Mouse (Mus musculus) stomach, embryonic 16.5 days (tissue): Measurements from ENCODE around the gene Tmem132d. TPM values are rescaled to one million over a fixed set of nuclear protein-coding genes. Genes with fewer than 3 reads are reported as not detected.
"Not testable (repeated sequence)": the region's sequence is repeated elsewhere in the genome, so short reads cannot be mapped to it uniquely, and the experiment has no call there.

Experiments
- ATAC-seq: fragments of 200-750 bp; cut with Nextera tagmentation; 2 replicates; pipeline ENCODE4 v1.8.0; 2017; ENCODE audit warnings: moderate number of reproducible peaks, moderate TSS enrichment; ENCODE audit not compliant: insufficient read depth, low FRiP score
- H3K27ac ChIP-seq: fragments of 300-500 bp; sonication (generic); 2 replicates; pipeline ENCODE4 v1.5.1; 2014; ENCODE audit warnings: low read length
- H3K27me3 ChIP-seq: fragments of 300-500 bp; sonication (generic); 2 replicates; pipeline ENCODE4 v1.6.1; 2014; ENCODE audit warnings: low read length, control low read depth, mixed read lengths; ENCODE audit not compliant: control insufficient read depth, insufficient read depth
- H3K36me3 ChIP-seq: fragments of 300-500 bp; sonication (generic); 2 replicates; pipeline ENCODE4 v1.6.1; 2014; ENCODE audit warnings: low read length; ENCODE audit not compliant: control insufficient read depth, insufficient read depth
- H3K4me1 ChIP-seq: fragments of 300-500 bp; sonication (generic); 2 replicates; pipeline ENCODE4 v1.6.1; 2014; ENCODE audit warnings: low read length, control low read depth, mixed read lengths; ENCODE audit not compliant: control insufficient read depth, insufficient read depth
- H3K4me2 ChIP-seq: fragments of 300-500 bp; sonication (generic); 2 replicates; pipeline ENCODE4 v1.6.1; 2014; ENCODE audit warnings: low read depth, low read length, mixed read lengths
- H3K4me3 ChIP-seq: fragments of 300-500 bp; sonication (generic); replicated peaks from 2 replicates; pipeline ENCODE4 v1.5.1; 2014; ENCODE audit warnings: mild to moderate bottlenecking, low read length
- H3K9ac ChIP-seq: fragments of 300-500 bp; sonication (generic); 2 replicates; pipeline ENCODE4 v1.6.1; 2014; ENCODE audit warnings: low read length
- H3K9me3 ChIP-seq: fragments of 300-500 bp; sonication (generic); replicated peaks from 2 replicates; pipeline ENCODE4 v1.6.1; 2016; ENCODE audit warnings: low read length, control low read depth; ENCODE audit not compliant: control insufficient read depth
- WGBS: fragments of 180-500 bp; shearing (Covaris S2); extraction: QIAGEN DNeasy Blood & Tissue Kit; methylation state at CpG from one replicate; pipeline ENCODE4 v1.1.7; 2014; 5-methylcytosine and 5-hydroxymethylcytosine counted together
- polyA plus RNA-seq: library from polyadenylated mRNA; unstranded; fragments of >200 nt; fragmentation: Nextera tagmentation; extraction: Ambion mirVana; gene quantifications from 2 replicates; pipeline ENCODE4 v1.2.1, GENCODE M21; 2015

The Tmem132d gene
- polyA plus RNA-seq, 1 experiment from 2014 or later = 0.06 TPM

DNA sequence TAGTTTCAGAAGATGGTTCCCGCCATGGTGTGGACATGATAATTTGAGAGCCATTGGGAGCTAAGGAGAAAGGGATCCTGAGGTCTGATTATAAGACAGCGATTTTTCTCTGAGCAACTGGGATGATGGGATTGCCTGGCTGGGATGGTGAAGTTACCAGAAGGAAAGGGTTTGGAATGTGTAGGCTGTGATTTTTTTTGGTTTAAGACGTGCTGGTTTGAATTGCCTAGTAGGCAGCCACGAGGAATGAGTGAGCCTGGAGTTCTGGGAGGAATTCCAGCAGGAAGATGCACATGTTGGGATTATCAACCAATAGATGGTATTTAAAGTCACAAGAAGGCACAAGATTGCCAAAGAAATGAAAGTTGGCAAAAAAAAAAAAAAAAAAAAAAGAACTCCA, 470.2 kb downstream of the Tmem132d start:
- Histone ChIP-seq H3K36me3 (no peaks in the 10 kb centered on the region), H3K4me2 (no peak overlapping the region), H3K9me3 (no peaks in the 10 kb centered on the region), H3K4me1 (no peaks in the 10 kb centered on the region), H3K27me3 (no peaks in the 10 kb centered on the region; the same call in 1 of the 2 replicates), H3K4me3 (no peak overlapping the region), H3K27ac (no peak overlapping the region), H3K9ac (no peak overlapping the region)
- no peak for ATAC-seq
- 84% methylated on average over 4 of the region's 4 CpGs for WGBS

DNA sequence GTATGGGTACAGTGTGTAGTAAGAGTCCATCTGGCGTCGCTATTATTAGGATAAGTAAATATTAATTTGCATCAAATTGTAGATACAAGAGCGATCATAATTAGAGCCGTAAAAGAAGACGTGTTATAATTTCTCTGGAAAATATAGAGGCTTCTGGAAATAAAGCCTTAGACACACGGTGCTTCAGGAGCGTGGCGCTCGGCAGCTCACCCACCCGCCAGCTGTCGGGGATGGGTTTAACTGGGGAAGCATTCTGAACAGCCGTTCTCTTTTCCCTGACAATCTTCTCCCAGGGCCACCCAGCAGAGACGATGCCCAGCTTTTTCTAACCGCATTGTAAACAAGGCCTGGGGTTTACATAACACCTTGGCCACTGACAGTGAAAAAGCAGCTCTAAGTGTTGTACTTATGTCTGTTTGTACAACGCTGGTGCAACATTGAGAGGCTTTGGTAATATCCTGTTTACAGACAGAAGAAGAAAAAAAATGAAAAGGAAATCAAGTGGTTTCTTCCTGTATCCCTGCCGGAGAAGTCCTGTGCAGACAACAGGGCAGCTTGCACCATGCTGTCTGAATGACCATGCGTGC, 476.3 kb downstream of the Tmem132d start:
- Histone ChIP-seq H3K9me3 (no peaks in the 10 kb centered on the region), H3K4me1 (no peaks in the 10 kb centered on the region), H3K36me3 (no peaks in the 10 kb centered on the region), H3K27ac (no peak overlapping the region), H3K4me2 (no peak overlapping the region), H3K27me3 (no peaks in the 10 kb centered on the region; the same call in 1 of the 2 replicates), H3K9ac (no peak overlapping the region), H3K4me3 (no peak overlapping the region)
- ATAC-seq = no peak
- 54% methylated on average over 17 of the region's 17 CpGs for WGBS

DNA sequence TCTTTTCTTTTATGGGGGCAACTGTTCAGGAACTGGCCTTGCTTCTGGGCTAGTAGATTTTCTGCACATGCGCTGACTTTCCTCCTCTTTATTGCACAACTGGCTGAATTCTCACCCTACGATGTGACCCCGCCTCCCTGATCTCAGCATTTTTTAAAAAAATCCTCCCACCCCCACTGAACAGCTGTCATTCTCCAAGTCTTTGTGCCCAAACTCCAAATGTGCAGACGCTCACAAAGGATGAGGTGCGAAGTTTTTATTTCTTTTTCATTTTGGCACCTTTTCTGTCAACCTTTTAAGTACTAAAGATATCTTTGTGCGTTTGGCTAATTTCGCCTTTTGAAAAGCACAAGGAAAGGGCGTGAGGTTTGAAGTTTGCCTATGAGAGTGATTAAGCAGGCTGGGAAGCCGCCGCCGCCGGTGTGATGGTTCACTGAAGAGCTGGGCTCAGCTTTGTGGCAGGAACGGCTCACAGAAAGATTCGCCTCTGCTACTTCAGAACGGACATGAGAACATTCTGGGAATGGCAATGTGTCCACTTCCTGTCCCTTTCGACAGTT, 478.6 kb downstream of the Tmem132d start:
- WGBS = 67% methylated on average over 16 of the region's 16 CpGs
- H3K36me3 ChIP-seq = no peaks in the 10 kb centered on the region
- H3K9me3 ChIP-seq = no peaks in the 10 kb centered on the region
- H3K4me2 ChIP-seq = no peak overlapping the region
- H3K4me1 ChIP-seq = no peaks in the 10 kb centered on the region
- no peak overlapping the region for H3K27ac ChIP-seq
- no peak for ATAC-seq
- no peaks in the 10 kb centered on the region for H3K27me3 ChIP-seq
- no peak overlapping the region for H3K4me3 ChIP-seq
- no peak overlapping the region for H3K9ac ChIP-seq

DNA sequence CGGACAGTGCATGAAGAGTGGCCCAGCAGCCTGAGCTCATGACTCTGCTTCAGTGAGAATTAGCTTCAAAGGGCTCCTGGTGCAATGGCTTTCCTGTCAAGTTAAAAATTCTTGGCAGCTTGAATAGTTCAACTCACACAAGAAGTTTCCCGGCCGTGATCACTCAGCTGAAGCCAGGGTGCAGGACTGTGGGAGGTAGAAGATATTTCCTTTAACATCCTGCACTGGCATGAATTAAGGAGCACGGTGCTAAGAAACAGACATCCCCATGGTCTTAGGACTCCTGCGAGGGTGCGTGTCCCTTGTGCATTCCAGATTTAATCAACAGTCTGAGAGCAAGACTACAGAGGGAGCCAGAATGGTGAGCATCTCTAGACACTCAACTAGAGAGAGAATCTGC, 480.1 kb downstream of the Tmem132d start:
- H3K27ac ChIP-seq = no peak overlapping the region
- no peak for ATAC-seq
- WGBS = 68% methylated on average over 6 of the region's 6 CpGs

DNA sequence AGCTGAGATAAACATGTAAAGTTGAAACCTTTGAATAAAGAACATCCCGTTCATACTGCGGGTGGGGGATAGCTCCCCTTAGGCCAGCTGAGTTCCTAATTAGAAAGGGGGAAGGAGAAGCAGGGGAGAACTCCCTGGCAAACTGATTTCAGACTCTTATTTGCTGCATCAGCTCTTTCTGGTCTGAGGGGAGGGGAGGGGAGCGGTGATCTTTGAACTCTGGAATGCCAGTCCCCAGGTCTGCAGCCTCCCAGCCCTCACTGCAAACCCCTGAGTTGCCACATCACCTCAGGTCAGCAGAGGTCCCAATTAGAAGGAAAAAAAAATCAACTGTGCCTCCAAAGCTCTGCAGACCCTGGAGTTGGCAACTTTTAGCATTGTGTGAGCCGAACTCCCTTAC, 482.3 kb downstream of the Tmem132d start:
- H3K27ac ChIP-seq = no peak overlapping the region
- ATAC-seq = no peak
- H3K4me3 ChIP-seq = no peak overlapping the region
- H3K4me2 ChIP-seq = no peak overlapping the region
- no peaks in the 10 kb centered on the region for H3K4me1 ChIP-seq
- H3K36me3 ChIP-seq = no peaks in the 10 kb centered on the region
- 55% methylated on average over 4 of the region's 4 CpGs for WGBS
- no peak overlapping the region for H3K9ac ChIP-seq
- no peaks in the 10 kb centered on the region for H3K27me3 ChIP-seq
- H3K9me3 ChIP-seq = no peaks in the 10 kb centered on the region

More for the DNA sequence above, 480.1 kb downstream of the Tmem132d start:
- Histone ChIP-seq H3K9me3 (no peaks in the 10 kb centered on the region), H3K4me2 (no peak overlapping the region), H3K36me3 (no peaks in the 10 kb centered on the region), H3K4me3 (no peak overlapping the region), H3K4me1 (no peaks in the 10 kb centered on the region), H3K9ac (no peak overlapping the region), H3K27me3 (no peaks in the 10 kb centered on the region)

DNA sequence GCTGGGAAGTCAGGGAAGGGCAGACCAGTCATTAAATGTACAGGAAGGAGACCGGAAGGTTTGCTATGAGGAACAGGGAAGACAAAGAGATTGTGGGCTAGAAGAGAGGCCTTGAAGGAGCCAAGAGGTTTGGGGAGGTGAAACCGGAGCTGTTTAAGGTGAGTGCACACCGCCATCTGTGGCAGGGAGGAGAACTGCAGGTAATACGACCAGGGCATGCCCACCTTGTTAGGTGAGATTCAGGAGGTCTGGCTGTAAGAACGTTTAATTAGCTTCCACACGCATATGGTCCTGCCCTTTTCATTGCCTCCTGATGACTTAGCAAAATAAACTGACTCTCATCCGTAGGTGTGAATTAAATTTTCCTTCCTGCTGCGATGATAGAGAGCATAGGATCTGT, 485.6 kb downstream of the Tmem132d start:
- 27% methylated on average over 8 of the region's 8 CpGs for WGBS
- Histone ChIP-seq H3K27ac (no peak overlapping the region), H3K4me1 (no peaks in the 10 kb centered on the region)

DNA sequence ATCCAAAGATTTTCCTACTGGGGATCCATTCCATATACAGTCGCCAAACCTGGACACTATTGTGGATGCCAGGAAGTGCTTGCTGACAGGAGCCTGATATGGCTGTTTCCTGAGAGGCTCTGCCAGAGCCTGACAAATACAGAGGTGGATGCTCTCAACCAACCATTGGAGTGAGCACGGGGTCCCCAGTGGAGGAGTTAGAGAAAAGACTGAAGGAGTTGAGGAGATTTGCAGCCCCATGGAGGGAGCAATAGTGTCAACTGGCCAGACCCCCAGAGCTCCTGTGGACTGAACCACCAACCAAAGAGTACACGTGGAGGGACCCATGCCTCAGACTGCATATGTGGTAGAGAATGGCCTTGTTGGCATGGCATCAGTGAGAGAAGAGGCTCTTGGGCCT, 490.7 kb downstream of the Tmem132d start:
- not testable (repeated sequence) for H3K9ac ChIP-seq, H3K9me3 ChIP-seq, ATAC-seq, H3K27me3 ChIP-seq, H3K27ac ChIP-seq, H3K4me2 ChIP-seq, H3K36me3 ChIP-seq, H3K4me1 ChIP-seq, H3K4me3 ChIP-seq
- 81% methylated on average over 3 of the region's 3 CpGs for WGBS

More for the DNA sequence above, 485.6 kb downstream of the Tmem132d start:
- no peaks in the 10 kb centered on the region for H3K27me3 ChIP-seq
- no peaks in the 10 kb centered on the region for H3K9me3 ChIP-seq
- no peak overlapping the region for H3K9ac ChIP-seq
- no peak for ATAC-seq
- no peak overlapping the region for H3K4me2 ChIP-seq
- no peaks in the 10 kb centered on the region for H3K36me3 ChIP-seq
- H3K4me3 ChIP-seq = no peak overlapping the region

DNA sequence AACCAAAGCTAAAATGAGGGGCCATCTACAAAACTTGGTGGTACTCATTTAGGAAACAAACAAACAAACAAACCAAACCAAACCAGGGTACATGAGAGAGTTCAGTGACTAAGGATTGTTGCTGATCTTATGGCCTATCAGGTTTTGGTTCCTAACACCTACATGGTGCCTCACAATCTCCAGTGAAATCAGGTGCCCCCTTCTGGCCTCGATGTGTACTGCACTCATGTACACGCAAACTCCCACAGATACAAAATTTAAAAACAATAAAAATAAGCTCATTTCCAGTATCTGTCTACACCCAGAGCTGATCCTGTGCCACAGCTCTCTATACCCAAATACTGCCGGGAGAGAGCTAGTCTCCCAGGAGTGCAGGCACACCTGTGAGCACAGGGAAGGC, 495.0 kb downstream of the Tmem132d start:
- Histone ChIP-seq H3K36me3 (no peaks in the 10 kb centered on the region), H3K9ac (no peak overlapping the region), H3K9me3 (no peaks in the 10 kb centered on the region; the same call in 1 of the 2 replicates), H3K4me1 (no peaks in the 10 kb centered on the region), H3K27ac (no peak overlapping the region), H3K4me2 (no peak overlapping the region), H3K4me3 (no peak overlapping the region), H3K27me3 (no peaks in the 10 kb centered on the region)
- WGBS = 76% methylated on average over 3 of the region's 3 CpGs
- ATAC-seq = no peak

DNA sequence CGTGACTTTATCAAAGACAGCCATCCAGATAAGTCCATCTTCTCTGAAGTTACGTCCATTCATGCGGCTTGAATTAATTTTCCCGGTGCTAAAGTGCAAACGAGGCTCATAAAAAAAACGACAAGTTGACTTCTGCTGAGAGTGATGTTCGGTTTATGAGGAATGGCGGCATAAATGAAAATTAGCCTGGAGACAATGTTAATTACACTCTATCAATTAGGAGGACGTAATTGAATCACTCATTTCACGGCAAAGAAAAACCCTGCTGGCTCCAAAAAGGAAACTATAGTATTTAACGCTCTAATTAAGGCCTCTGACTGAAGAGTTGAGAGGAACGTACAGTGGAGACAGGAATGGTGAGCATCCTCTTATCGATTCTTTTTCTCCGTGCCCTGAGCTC, 503.2 kb downstream of the Tmem132d start:
- no peaks in the 10 kb centered on the region for H3K4me1 ChIP-seq
- H3K9ac ChIP-seq = no peak overlapping the region
- 84% methylated on average over 14 of the region's 14 CpGs for WGBS
- no peak overlapping the region for H3K27ac ChIP-seq
- no peaks in the 10 kb centered on the region for H3K36me3 ChIP-seq
- H3K4me2 ChIP-seq = no peak overlapping the region
- no peaks in the 10 kb centered on the region for H3K27me3 ChIP-seq
- ATAC-seq = no peak
- H3K4me3 ChIP-seq = no peak overlapping the region
- no peaks in the 10 kb centered on the region for H3K9me3 ChIP-seq
